ENCODE assay signal across 10 mouse cellular contexts in the genomic region with DNA sequence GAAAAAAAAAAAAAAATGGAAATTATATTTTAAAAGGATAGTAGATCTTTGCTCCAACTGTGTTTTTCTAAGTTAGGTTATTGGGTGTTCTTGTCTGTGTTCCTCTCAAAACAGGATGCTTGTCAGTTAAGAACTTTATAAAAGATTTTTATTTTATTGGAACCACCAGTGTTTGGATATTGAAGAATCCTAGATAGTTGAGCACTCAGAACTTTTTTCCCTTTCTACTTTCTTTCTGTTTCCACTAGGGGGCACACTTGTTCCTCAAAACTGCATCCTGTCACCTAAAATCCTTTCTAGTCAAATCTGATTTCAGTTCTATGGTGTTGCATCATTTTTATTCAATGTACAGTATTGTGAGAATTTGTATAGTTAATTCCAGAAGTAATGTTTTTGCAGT. TPM values are rescaled to one million over a fixed set of nuclear protein-coding genes. Genes with fewer than 3 reads are reported as not detected.
DNase-seq lines count a peak whose midpoint lies in the region; ATAC-seq lines count a peak whose summit lies in the region.
"Had no signal": no experiment of that assay in that cellular context is flagged by ENCODE, and none has a peak within 500 bp of the region (broad histone marks: within the 10 kb centered on the region; RNA-seq: fewer than 3 reads in every experiment).

No protein-coding gene starts in this region.

- DNase-seq in hindbrain, embryonic 14.5 days (ENCODE audit: low spot score), result peak; percentile 71
- DNase-seq in hindbrain, embryonic 10.5 days (ENCODE audit: low spot score), result no peak
- DNase-seq in 416B (ENCODE audit: low read depth) (peak; percentile 66), MN1 (ENCODE audit: low spot score) (peak; percentile 48)
- DNase-seq in adrenal gland, adult 8-10 months, result no peak
- no peak for DNase-seq in ovary, postnatal 14 days (ENCODE audit: low spot score)
- DNase-seq in kidney, postnatal 25 days, result no peak
- DNase-seq: adrenal gland, postnatal 25 days; kidney, adult 8-10 months had no signal

- H3K27me3 ChIP-seq in hindbrain, embryonic 14.5 days (ENCODE audit: control insufficient read depth, insufficient read depth, low read length), result no peaks in the 10 kb centered on the region
- H3K27me3 ChIP-seq in hindbrain, embryonic 10.5 days (ENCODE audit: insufficient read depth, poor library complexity, severe bottlenecking), result no peaks in the 10 kb centered on the region

- H3K27ac ChIP-seq in hindbrain, embryonic 14.5 days, result no peak overlapping the region
- H3K27ac ChIP-seq in hindbrain, embryonic 10.5 days, result no peak overlapping the region

- ATAC-seq in hindbrain, embryonic 14.5 days (ENCODE audit: low FRiP score), result no peak
- ATAC-seq in erythroid progenitor cell, adult 5-6 weeks (replicated peaks; ENCODE audit: low FRiP score, poor library complexity, severe bottlenecking), result peak; percentile 46; the same call in 1 of the 2 replicates

- H3K4me1 ChIP-seq in hindbrain, embryonic 14.5 days (replicated peaks; ENCODE audit: control insufficient read depth, insufficient read depth, low read length), result no peaks in the 10 kb centered on the region
- H3K4me1 ChIP-seq in hindbrain, embryonic 10.5 days (replicated peaks), result no peaks in the 10 kb centered on the region

- H3K9me3 ChIP-seq in hindbrain, embryonic 14.5 days (ENCODE audit: control insufficient read depth, low read length), result no peaks in the 10 kb centered on the region
- no peaks in the 10 kb centered on the region for H3K9me3 ChIP-seq in hindbrain, embryonic 10.5 days

- no peak overlapping the region for H3K4me2 ChIP-seq in hindbrain, embryonic 14.5 days (replicated peaks)

- H3K36me3 ChIP-seq in hindbrain, embryonic 14.5 days (replicated peaks; ENCODE audit: control insufficient read depth, insufficient read depth), result peaks cover 43% of the 10 kb centered on the region
- peaks cover 54% of the 10 kb centered on the region for H3K36me3 ChIP-seq in hindbrain, embryonic 10.5 days

- H3K4me3 ChIP-seq in hindbrain, embryonic 14.5 days (replicated peaks; ENCODE audit: low read length), result no peak overlapping the region
- no peak overlapping the region for H3K4me3 ChIP-seq in hindbrain, embryonic 10.5 days

- H3K9ac ChIP-seq in hindbrain, embryonic 14.5 days, result no peak overlapping the region

RNA-seq across cellular contexts. Expression of gene Mrc2, which starts 51.5 kb away (rescaled TPM):
- polyA plus RNA-seq in hindbrain, embryonic 14.5 days (2014; fragmentation: Nextera tagmentation; extraction: Ambion mirVana), result 3.4 and 3.7 TPM in 2 replicates
- 19.7 and 19.8 TPM in 2 replicates for polyA plus RNA-seq in hindbrain, embryonic 10.5 days (2016; fragmentation: Nextera tagmentation; extraction: Ambion mirVana)
- total RNA-seq in erythroid progenitor cell, adult 5-6 weeks (2015; ENCODE audit: low replicate concordance), result not detected in 2 replicates
- not detected in 2 replicates for total RNA-seq in erythroid progenitor cell, adult 5-6 weeks (2017; ENCODE audit: low replicate concordance)
- total RNA-seq in adrenal gland, adult 8-10 months (2022), result 10 to 100 TPM; 15.4 to 31.1 (median 22.2) TPM

Comparison
In these comparisons a context has a peak if more than half of its experiments do, and no peak if none do; other contexts are left out.
1. DNase-seq: peak in hindbrain, embryonic 14.5 days (single experiment), 416B (single experiment) and MN1 (single experiment); none in hindbrain, embryonic 10.5 days (single experiment), adrenal gland, adult 8-10 months (single experiment), ovary, postnatal 14 days (single experiment) and kidney, postnatal 25 days (0 of 2).
2. RNA of gene Mrc2, which starts 51.5 kb away (total RNA-seq): 15.4 to 31.1 TPM in adrenal gland, adult 8-10 months; not detected in erythroid progenitor cell, adult 5-6 weeks; every median in the first group is over 10 times any median in the second.